Mouse (Mus musculus): Measurements from ENCODE around the gene Cacna2d2.

DNA sequence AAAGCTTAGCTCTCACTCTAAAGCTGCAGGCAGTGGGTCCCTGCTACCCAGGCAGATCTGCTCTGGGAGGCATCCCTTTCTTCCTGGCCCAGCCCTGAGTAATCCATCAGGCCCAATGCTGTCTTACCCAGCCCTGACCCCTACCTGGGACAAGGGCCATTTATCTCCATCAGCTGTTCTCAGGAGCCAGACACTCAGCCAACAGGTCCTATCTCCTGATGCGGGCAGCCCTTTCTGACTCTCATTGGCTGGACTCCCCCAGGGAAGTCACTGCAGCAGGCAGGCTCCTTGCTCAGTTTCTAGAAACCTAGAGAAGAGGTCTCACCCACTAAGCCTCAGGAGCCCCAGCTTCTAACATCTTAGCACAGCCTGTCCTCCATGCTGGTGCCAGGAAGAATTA, 31.1 kb upstream of the Cacna2d2 start:
- TF ChIP-seq CTCF (IDR thresholded peaks at IDR 0.05; ENCODE audit: borderline replicate concordance, insufficient read depth, low read length) = no peak
- TF ChIP-seq POLR2A (IDR thresholded peaks at IDR 0.05; ENCODE audit: low read depth, low read length) = no peak

Data from embryonic fibroblast, embryonic 13.5 days (primary cell).